In the genomic region with DNA sequence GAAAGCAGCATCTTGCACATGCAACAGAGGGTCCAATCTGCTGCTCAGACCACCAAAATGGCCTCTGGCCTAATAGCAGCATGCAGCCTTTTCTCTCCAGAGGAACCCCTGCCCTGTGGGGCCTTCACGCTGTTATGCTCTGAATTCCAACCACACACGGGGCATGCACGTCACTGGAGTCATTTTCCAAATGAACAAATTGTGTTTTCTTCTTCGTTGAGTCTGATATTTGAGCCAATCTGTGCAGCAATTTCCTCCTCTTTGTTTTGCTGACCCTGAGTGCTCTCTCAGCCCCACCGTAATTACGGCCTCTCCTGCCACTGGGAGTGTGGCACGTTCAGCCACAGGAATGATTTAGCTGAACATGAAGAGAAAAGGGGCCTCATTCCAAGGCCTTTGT, we compare ENCODE assay signal across 14 mouse cellular contexts.
A peak's percentile ranks its signal among the peaks of the same experiment; 100 is the strongest.
DNase-seq lines count a peak whose midpoint lies in the region; ATAC-seq and TF ChIP-seq lines count a peak whose summit lies in the region.
"Had no signal": no experiment of that assay in that cellular context is flagged by ENCODE, and none has a peak within 500 bp of the region (broad histone marks: within the 10 kb centered on the region; RNA-seq: fewer than 3 reads in every experiment).

No protein-coding gene starts in this region.

- no peaks in the 10 kb centered on the region for H3K9me3 ChIP-seq in forebrain, embryonic 11.5 days (ENCODE audit: control insufficient read depth, low read length)
- H3K9me3 ChIP-seq in forebrain, postnatal 0 days (ENCODE audit: low read length), result no peaks in the 10 kb centered on the region
- H3K9me3 ChIP-seq: heart, embryonic 13.5 days; neural tube, embryonic 12.5 days had no signal

- H3K4me2 ChIP-seq in forebrain, embryonic 11.5 days (ENCODE audit: low read depth, low read length, severe bottlenecking), result no peak overlapping the region
- no peak overlapping the region for H3K4me2 ChIP-seq in forebrain, postnatal 0 days (ENCODE audit: low read depth)
- H3K4me2 ChIP-seq: heart, embryonic 13.5 days; neural tube, embryonic 12.5 days had no signal

- no peaks in the 10 kb centered on the region for H3K36me3 ChIP-seq in forebrain, embryonic 11.5 days (ENCODE audit: control insufficient read depth, insufficient read depth, low read length)
- H3K36me3 ChIP-seq in forebrain, postnatal 0 days (ENCODE audit: insufficient read depth), result no peaks in the 10 kb centered on the region
- H3K36me3 ChIP-seq: G1E; heart, embryonic 13.5 days; neural tube, embryonic 12.5 days had no signal

- no peak overlapping the region for H3K27ac ChIP-seq in forebrain, embryonic 11.5 days (ENCODE audit: low read depth, low read length)
- H3K27ac ChIP-seq in forebrain, postnatal 0 days (ENCODE audit: low read depth, low read length), result no peak overlapping the region
- H3K27ac ChIP-seq: heart, embryonic 13.5 days; neural tube, embryonic 12.5 days had no signal

- H3K4me3 ChIP-seq in forebrain, embryonic 11.5 days (ENCODE audit: low read depth, low read length), result no peak overlapping the region
- H3K4me3 ChIP-seq in forebrain, postnatal 0 days (ENCODE audit: low read depth, low read length), result no peak overlapping the region
- H3K4me3 ChIP-seq: heart, embryonic 13.5 days; neural tube, embryonic 12.5 days had no signal

- no peak for TF ChIP-seq CTCF in forebrain, postnatal 0 days (IDR thresholded peaks at IDR 0.05; ENCODE audit: low read depth)

- ATAC-seq in forebrain, embryonic 11.5 days (replicated peaks; ENCODE audit: low FRiP score), result peak; percentile 56; the same call in 1 of the 2 replicates
- ATAC-seq in forebrain, postnatal 0 days, result no peak; the same call in 1 of the 2 replicates

- H3K4me1 ChIP-seq in forebrain, embryonic 11.5 days (replicated peaks; ENCODE audit: control insufficient read depth, insufficient read depth, low read length), result peaks cover 4% of the 10 kb centered on the region; the same call in 1 of the 2 replicates
- H3K4me1 ChIP-seq in forebrain, postnatal 0 days (ENCODE audit: insufficient read depth), result no peaks in the 10 kb centered on the region
- H3K4me1 ChIP-seq: heart, embryonic 13.5 days; neural tube, embryonic 12.5 days had no signal

- no peak overlapping the region for H3K9ac ChIP-seq in forebrain, embryonic 11.5 days (ENCODE audit: low read length)
- H3K9ac ChIP-seq in forebrain, postnatal 0 days, result no peak overlapping the region
- H3K9ac ChIP-seq: heart, embryonic 13.5 days; neural tube, embryonic 12.5 days had no signal

- no peaks in the 10 kb centered on the region for H3K27me3 ChIP-seq in forebrain, embryonic 11.5 days (ENCODE audit: control insufficient read depth, insufficient read depth, low read length)
- no peaks in the 10 kb centered on the region for H3K27me3 ChIP-seq in forebrain, postnatal 0 days (ENCODE audit: insufficient read depth, low read length)
- H3K27me3 ChIP-seq: heart, embryonic 13.5 days; neural tube, embryonic 12.5 days had no signal

- 25% methylated on average over 7 of the region's 7 CpGs for WGBS in forebrain, embryonic 11.5 days
- WGBS in forebrain, postnatal 0 days, result 21% methylated on average over 7 of the region's 7 CpGs

- peak; percentile 56 for DNase-seq in forebrain, embryonic 11.5 days (ENCODE audit: low spot score)
- DNase-seq in forebrain, postnatal 0 days, result no peak
- DNase-seq in brain, embryonic 18.5 days (ENCODE audit: low read depth, low spot score), result peak; percentile 4
- DNase-seq in forelimb bud, embryonic 11.5 days (ENCODE audit: low read depth, low spot score), result peak; percentile 28
- peak; percentile 16 for DNase-seq in neural tube, embryonic 10.5 days (ENCODE audit: extremely low spot score, low spot score)
- DNase-seq in right cerebral cortex, postnatal 4 days, result no peak
- DNase-seq in yolk sac, embryonic 10.5 days (ENCODE audit: low spot score), result no peak
- DNase-seq in ovary, postnatal 10 days (ENCODE audit: low spot score), result no peak
- DNase-seq: cerebellum, adult 9-10 months; gastrocnemius, postnatal 10 days; lung, adult 2 months had no signal

Comparison
In these comparisons a context has a peak if more than half of its experiments do, and no peak if none do; other contexts are left out.
1. DNase-seq: peak in forebrain, embryonic 11.5 days (single experiment), brain, embryonic 18.5 days (single experiment), forelimb bud, embryonic 11.5 days (single experiment) and neural tube, embryonic 10.5 days (single experiment); none in forebrain, postnatal 0 days (single experiment), right cerebral cortex, postnatal 4 days (single experiment), yolk sac, embryonic 10.5 days (single experiment) and ovary, postnatal 10 days (single experiment).